Mouse (Mus musculus): ENCODE results near the gene Bri3. TPM values are rescaled to one million over a fixed set of nuclear protein-coding genes. Genes with fewer than 3 reads are reported as not detected.

Gene Bri3
- polyA plus RNA-seq, 1 experiment: 76.9 TPM

GRCm38 (mm10) chr5:144204911-144205310, 39.3 kb upstream of the Bri3 start:
- H3K27me3 ChIP-seq (ENCODE audit: control insufficient read depth, insufficient read depth, low read length): no peaks in the 10 kb centered on the region
- no peaks in the 10 kb centered on the region for H3K4me1 ChIP-seq (replicated peaks; ENCODE audit: control insufficient read depth, insufficient read depth, low read length)
- no peak overlapping the region for H3K4me3 ChIP-seq (ENCODE audit: control insufficient read depth, insufficient read depth, low read length)
- no peak for DNase-seq
- WGBS: 93% methylated on average over 10 of the region's 10 CpGs
- H3K27ac ChIP-seq (ENCODE audit: control insufficient read depth, insufficient read depth, low read length): no peak overlapping the region
- H3K36me3 ChIP-seq (ENCODE audit: control insufficient read depth, insufficient read depth, low read length): peaks cover 61% of the 10 kb centered on the region
- TF ChIP-seq POLR2A (IDR thresholded peaks at IDR 0.05; ENCODE audit: control insufficient read depth, extremely low read depth, insufficient read depth, low read length, poor library complexity): no peak

GRCm38 (mm10) chr5:144206069-144206468, 38.2 kb upstream of the Bri3 start:
- H3K36me3 ChIP-seq (ENCODE audit: control insufficient read depth, insufficient read depth, low read length): peaks cover 67% of the 10 kb centered on the region
- WGBS: 97% methylated on average over 15 of the region's 15 CpGs
- TF ChIP-seq POLR2A (IDR thresholded peaks at IDR 0.05; ENCODE audit: control insufficient read depth, extremely low read depth, insufficient read depth, low read length, poor library complexity) (no peak), CTCF (IDR thresholded peaks at IDR 0.05; ENCODE audit: borderline replicate concordance, control insufficient read depth, extremely low read depth, insufficient read depth, low read length, poor library complexity) (no peak)
- H3K4me1 ChIP-seq (replicated peaks; ENCODE audit: control insufficient read depth, insufficient read depth, low read length): no peaks in the 10 kb centered on the region
- DNase-seq: no peak
- no peak overlapping the region for H3K27ac ChIP-seq (ENCODE audit: control insufficient read depth, insufficient read depth, low read length)
- H3K27me3 ChIP-seq (ENCODE audit: control insufficient read depth, insufficient read depth, low read length): no peaks in the 10 kb centered on the region
- no peak overlapping the region for H3K4me3 ChIP-seq (ENCODE audit: control insufficient read depth, insufficient read depth, low read length)

- DNase-seq: no peak
- WGBS: 70% methylated on average over 11 of the region's 11 CpGs
These were observed 36.8 kb upstream of the Bri3 start for GRCm38 (mm10) chr5:144207478-144207877.

GRCm38 (mm10) chr5:144214453-144214852, 29.8 kb upstream of the Bri3 start:
- no peak overlapping the region for H3K27ac ChIP-seq (ENCODE audit: control insufficient read depth, insufficient read depth, low read length)
- H3K36me3 ChIP-seq (ENCODE audit: control insufficient read depth, insufficient read depth, low read length): peaks cover 48% of the 10 kb centered on the region
- H3K4me3 ChIP-seq (ENCODE audit: control insufficient read depth, insufficient read depth, low read length): no peak overlapping the region
- H3K4me1 ChIP-seq (replicated peaks; ENCODE audit: control insufficient read depth, insufficient read depth, low read length): peaks cover 22% of the 10 kb centered on the region
- no peaks in the 10 kb centered on the region for H3K27me3 ChIP-seq (ENCODE audit: control insufficient read depth, insufficient read depth, low read length)
- TF ChIP-seq POLR2A (IDR thresholded peaks at IDR 0.05; ENCODE audit: control insufficient read depth, extremely low read depth, insufficient read depth, low read length, poor library complexity): no peak
- TF ChIP-seq CTCF (IDR thresholded peaks at IDR 0.05; ENCODE audit: borderline replicate concordance, control insufficient read depth, extremely low read depth, insufficient read depth, low read length, poor library complexity): peak; percentile 89
- DNase-seq: peak; percentile 60
- 64% methylated on average over 7 of the region's 7 CpGs for WGBS

More at GRCm38 (mm10) chr5:144207478-144207877, 36.8 kb upstream of the Bri3 start:
- peak; percentile 87 for TF ChIP-seq CTCF (IDR thresholded peaks at IDR 0.05; ENCODE audit: borderline replicate concordance, control insufficient read depth, extremely low read depth, insufficient read depth, low read length, poor library complexity)
- no peak for TF ChIP-seq POLR2A (IDR thresholded peaks at IDR 0.05; ENCODE audit: control insufficient read depth, extremely low read depth, insufficient read depth, low read length, poor library complexity)
- H3K27me3 ChIP-seq (ENCODE audit: control insufficient read depth, insufficient read depth, low read length): no peaks in the 10 kb centered on the region
- peaks cover 67% of the 10 kb centered on the region for H3K36me3 ChIP-seq (ENCODE audit: control insufficient read depth, insufficient read depth, low read length)
- H3K4me1 ChIP-seq (replicated peaks; ENCODE audit: control insufficient read depth, insufficient read depth, low read length): no peaks in the 10 kb centered on the region
- no peak overlapping the region for H3K4me3 ChIP-seq (ENCODE audit: control insufficient read depth, insufficient read depth, low read length)
- H3K27ac ChIP-seq (ENCODE audit: control insufficient read depth, insufficient read depth, low read length): no peak overlapping the region

- no peak for TF ChIP-seq POLR2A (IDR thresholded peaks at IDR 0.05; ENCODE audit: control insufficient read depth, extremely low read depth, insufficient read depth, low read length, poor library complexity)
- no peak for TF ChIP-seq CTCF (IDR thresholded peaks at IDR 0.05; ENCODE audit: borderline replicate concordance, control insufficient read depth, extremely low read depth, insufficient read depth, low read length, poor library complexity)
- H3K4me3 ChIP-seq (ENCODE audit: control insufficient read depth, insufficient read depth, low read length): no peak overlapping the region
These were observed 28.2 kb upstream of the Bri3 start for GRCm38 (mm10) chr5:144215992-144216391.

GRCm38 (mm10) chr5:144218061-144218460, 26.2 kb upstream of the Bri3 start:
- Histone ChIP-seq H3K27ac (ENCODE audit: control insufficient read depth, insufficient read depth, low read length) (no peak overlapping the region), H3K27me3 (ENCODE audit: control insufficient read depth, insufficient read depth, low read length) (no peaks in the 10 kb centered on the region), H3K4me3 (ENCODE audit: control insufficient read depth, insufficient read depth, low read length) (no peak overlapping the region), H3K36me3 (ENCODE audit: control insufficient read depth, insufficient read depth, low read length) (peaks cover 17% of the 10 kb centered on the region), H3K4me1 (replicated peaks; ENCODE audit: control insufficient read depth, insufficient read depth, low read length) (peaks cover 47% of the 10 kb centered on the region)
- 94% methylated on average over 7 of the region's 7 CpGs for WGBS
- no peak for DNase-seq
- TF ChIP-seq CTCF (IDR thresholded peaks at IDR 0.05; ENCODE audit: borderline replicate concordance, control insufficient read depth, extremely low read depth, insufficient read depth, low read length, poor library complexity): no peak
- TF ChIP-seq POLR2A (IDR thresholded peaks at IDR 0.05; ENCODE audit: control insufficient read depth, extremely low read depth, insufficient read depth, low read length, poor library complexity): no peak

More at GRCm38 (mm10) chr5:144215992-144216391, 28.2 kb upstream of the Bri3 start:
- DNase-seq: no peak
- H3K4me1 ChIP-seq (replicated peaks; ENCODE audit: control insufficient read depth, insufficient read depth, low read length): peaks cover 33% of the 10 kb centered on the region
- no peaks in the 10 kb centered on the region for H3K27me3 ChIP-seq (ENCODE audit: control insufficient read depth, insufficient read depth, low read length)
- peaks cover 32% of the 10 kb centered on the region for H3K36me3 ChIP-seq (ENCODE audit: control insufficient read depth, insufficient read depth, low read length)
- WGBS: 9% methylated on average over 2 of the region's 2 CpGs
- H3K27ac ChIP-seq (ENCODE audit: control insufficient read depth, insufficient read depth, low read length): no peak overlapping the region

GRCm38 (mm10) chr5:144219306-144219705, 24.9 kb upstream of the Bri3 start:
- 79% methylated on average over 12 of the region's 12 CpGs for WGBS
- Histone ChIP-seq H3K36me3 (ENCODE audit: control insufficient read depth, insufficient read depth, low read length) (peaks cover 4% of the 10 kb centered on the region), H3K4me3 (ENCODE audit: control insufficient read depth, insufficient read depth, low read length) (no peak overlapping the region), H3K27ac (ENCODE audit: control insufficient read depth, insufficient read depth, low read length) (no peak overlapping the region), H3K27me3 (ENCODE audit: control insufficient read depth, insufficient read depth, low read length) (no peaks in the 10 kb centered on the region), H3K4me1 (replicated peaks; ENCODE audit: control insufficient read depth, insufficient read depth, low read length) (peaks cover 47% of the 10 kb centered on the region)
- TF ChIP-seq POLR2A (IDR thresholded peaks at IDR 0.05; ENCODE audit: control insufficient read depth, extremely low read depth, insufficient read depth, low read length, poor library complexity) (no peak), CTCF (IDR thresholded peaks at IDR 0.05; ENCODE audit: borderline replicate concordance, control insufficient read depth, extremely low read depth, insufficient read depth, low read length, poor library complexity) (no peak)
- no peak for DNase-seq

All from thymus, adult 2 months (tissue).